ENCODE assay signal across 22 mouse cellular contexts in genomic region chr19:44379090-44379489, GRCm38 (mm10). TPM values are rescaled to one million over a fixed set of nuclear protein-coding genes. Genes with fewer than 3 reads are reported as not detected.
"Had no signal": no experiment of that assay in that cellular context is flagged by ENCODE, and none has a peak within 500 bp of the region (broad histone marks: within the 10 kb centered on the region; RNA-seq: fewer than 3 reads in every experiment).

No protein-coding gene starts in this region.

- H3K9me3 ChIP-seq: liver, embryonic 13.5 days; liver, embryonic 15.5 days; lung, embryonic 15.5 days; midbrain, embryonic 12.5 days; neural tube, embryonic 13.5 days; neural tube, embryonic 15.5 days; stomach, embryonic 15.5 days had no signal

- DNase-seq: liver, embryonic 13.5 days; liver, postnatal 0 days; lung, adult 2 months; lung, postnatal 14 days; lung, postnatal 36 days; midbrain, embryonic 14.5 days; right cerebral cortex, postnatal 14 days; right cerebral cortex, postnatal 4 days; thymus, postnatal 14 days; thymus, postnatal 36 days had no signal

- H3K27me3 ChIP-seq: liver, embryonic 13.5 days; liver, embryonic 15.5 days; lung, embryonic 15.5 days; midbrain, embryonic 12.5 days; neural tube, embryonic 13.5 days; neural tube, embryonic 15.5 days; stomach, embryonic 15.5 days had no signal

- H3K27ac ChIP-seq: liver, embryonic 13.5 days; liver, embryonic 15.5 days; lung, embryonic 15.5 days; macrophage; midbrain, embryonic 12.5 days; neural tube, embryonic 13.5 days; neural tube, embryonic 15.5 days; stomach, embryonic 15.5 days; stomach, postnatal 0 days had no signal

- ATAC-seq: lung, postnatal 0 days had no signal

- H3K4me1 ChIP-seq: lung, embryonic 15.5 days; stomach, embryonic 15.5 days had no signal

- H3K36me3 ChIP-seq: liver, embryonic 13.5 days; liver, embryonic 15.5 days; lung, embryonic 15.5 days; midbrain, embryonic 12.5 days; neural tube, embryonic 13.5 days; neural tube, embryonic 15.5 days; stomach, embryonic 15.5 days had no signal

- H3K9ac ChIP-seq: liver, embryonic 13.5 days; liver, embryonic 15.5 days; liver, postnatal 0 days; lung, embryonic 15.5 days; midbrain, embryonic 12.5 days; neural tube, embryonic 13.5 days; neural tube, embryonic 15.5 days; stomach, embryonic 15.5 days had no signal

- H3K4me2 ChIP-seq: liver, embryonic 11.5 days; liver, embryonic 13.5 days; liver, embryonic 15.5 days; lung, embryonic 15.5 days; midbrain, embryonic 12.5 days; neural tube, embryonic 13.5 days; neural tube, embryonic 15.5 days; stomach, embryonic 15.5 days had no signal

- H3K4me3 ChIP-seq: liver, embryonic 13.5 days; liver, embryonic 15.5 days; lung, embryonic 15.5 days; megakaryocyte, embryonic 14.5 days; midbrain, embryonic 12.5 days; neural tube, embryonic 13.5 days; neural tube, embryonic 15.5 days; stomach, embryonic 15.5 days had no signal

RNA-seq across cellular contexts. Expression of gene Scd4, which starts 46.2 kb away (rescaled TPM):
- polyA plus RNA-seq: liver, embryonic 15.5 days; liver, postnatal 0 days; neural tube, embryonic 11.5 days had no signal
